Mouse (Mus musculus) testis, adult 2 months (tissue): ENCODE measurements at regions not wholly inside any gene's neighbourhood (a gene's known extent, or its start where the extent isn't known, plus 50 kb on each side); places are given as distances from the start of the nearest gene placed in this dataset.

ENCODE experiments used
- CTCF ChIP-seq: fragments of 200-500 bp; IDR thresholded peaks from 2 replicates; pipeline ENCODE4 v1.5.1; 2012; ENCODE audit warnings: low read depth, mild to moderate bottlenecking, inconsistent platforms, low read length, moderate library complexity; ENCODE audit not compliant: control insufficient read depth, insufficient read depth, insufficient replicate concordance
- POLR2A ChIP-seq: fragments of 200-500 bp; IDR thresholded peaks from 2 replicates; pipeline ENCODE4 v1.6.1; 2012; ENCODE audit warnings: low read depth, mild to moderate bottlenecking, inconsistent platforms, low read length, moderate library complexity; ENCODE audit not compliant: control insufficient read depth

DNA sequence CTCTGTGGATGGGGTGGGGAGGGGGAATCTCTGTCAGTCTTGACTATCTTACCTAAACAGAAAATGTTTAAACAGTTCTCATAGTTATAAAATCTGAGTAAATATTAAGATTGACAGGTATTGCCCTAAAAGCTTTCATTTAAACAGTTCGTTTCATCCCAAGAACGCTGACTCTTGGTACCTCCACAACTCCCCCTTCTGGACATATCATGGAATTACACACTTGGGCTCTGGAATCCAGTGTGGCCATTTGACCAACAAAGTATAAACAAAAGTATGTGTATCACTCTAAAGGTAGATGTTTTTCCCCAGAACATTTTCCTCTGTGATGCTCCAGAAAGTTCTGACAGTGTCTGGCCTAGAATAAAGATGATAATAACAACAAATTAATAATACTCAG, 63.5 kb upstream of the Sox9 start:
- no peak for TF ChIP-seq POLR2A
- no peak for TF ChIP-seq CTCF
